Mouse (Mus musculus) stomach, postnatal 0 days (tissue): ENCODE measurements around the gene Eif4e1b.

ENCODE experiments used
- CTCF ChIP-seq: IDR thresholded peaks from 2 replicates; pipeline ENCODE4 v1.5.1; 2016; ENCODE audit warnings: antibody characterized with exemption, low read depth, mild to moderate bottlenecking, moderate library complexity
- EP300 ChIP-seq: optimal IDR thresholded peaks from 2 replicates; pipeline ENCODE3; 2016; ENCODE audit warnings: antibody characterized with exemption

DNA sequence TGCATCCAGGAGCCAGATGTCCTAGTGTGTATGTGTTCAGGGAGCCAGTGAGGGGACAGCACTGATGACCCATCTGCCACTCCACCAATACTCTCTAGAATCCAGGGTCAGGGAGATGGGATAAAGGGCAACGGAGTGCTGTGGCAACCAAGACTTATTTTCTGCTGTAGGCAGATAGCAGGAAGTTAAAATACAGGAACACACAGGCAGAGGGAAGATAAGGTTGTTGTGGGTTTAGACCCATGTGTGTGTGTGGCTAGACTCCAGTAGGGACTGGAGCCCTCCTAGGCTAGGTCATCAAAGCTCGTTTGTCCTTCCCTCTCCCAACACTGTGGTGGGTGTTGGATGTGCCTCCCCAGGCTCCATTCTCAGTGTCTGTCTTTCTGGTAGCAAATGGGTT is 38.1 kb downstream of the Eif4e1b start:
- TF ChIP-seq CTCF = no peak
- no peak for TF ChIP-seq EP300
